Mouse (Mus musculus) erythroblast, embryonic 14.5 days (primary cell): Measurements from ENCODE around the gene Enpp5.

ENCODE experiments used
- GATA1 ChIP-seq: IDR thresholded peaks from 2 replicates; pipeline ENCODE4 v1.6.1; 2012; ENCODE audit warnings: low read length, inconsistent platforms, mixed read lengths
- TAL1 ChIP-seq: IDR thresholded peaks from 3 replicates; pipeline ENCODE4 v1.6.1; 2012; ENCODE audit warnings: low read length, inconsistent platforms, mixed read lengths

- TF ChIP-seq TAL1, result no peak
- TF ChIP-seq GATA1, result no peak
Measured at GRCm38 (mm10) chr17:44090916-44091315, 12.3 kb downstream of the Enpp5 start.
